Mouse (Mus musculus): ENCODE data around the gene Upf3b.

- TF ChIP-seq CTCF (IDR thresholded peaks at IDR 0.05; ENCODE audit: borderline replicate concordance, insufficient read depth, low read depth, low read length), result no peak
- no peak for TF ChIP-seq POLR2A (IDR thresholded peaks at IDR 0.05; ENCODE audit: borderline replicate concordance, insufficient read depth, low read length)
Measured at GRCm38 (mm10) chrX:37119585-37119984, 9.5 kb upstream of the Upf3b start.
